Mouse (Mus musculus): ENCODE measurements at regions not wholly inside any gene's neighbourhood (a gene's known extent, or its start where the extent isn't known, plus 50 kb on each side); places are given as distances from the start of the nearest gene placed in this dataset.

DNA sequence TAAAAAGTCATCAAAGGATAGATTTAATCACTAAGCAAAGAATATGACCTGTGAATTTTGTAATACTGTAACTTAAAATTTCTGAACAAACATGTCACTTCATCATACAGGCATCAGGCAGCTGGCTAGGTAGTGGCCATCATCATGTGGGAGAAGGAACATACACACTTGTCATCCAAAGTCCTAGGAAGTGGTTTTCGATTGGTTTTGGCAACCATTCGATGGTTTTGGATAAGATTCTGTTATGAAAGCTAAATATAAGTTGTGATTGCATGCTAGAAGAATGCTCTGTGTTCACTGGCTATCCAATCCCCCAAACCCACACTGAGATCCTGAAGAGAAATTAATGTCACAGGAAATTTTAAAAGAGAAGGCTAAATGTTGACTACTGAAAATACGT, 207.7 kb downstream of the Gm7489 start:
- TF ChIP-seq POLR2A (IDR thresholded peaks at IDR 0.05; ENCODE audit: insufficient read depth, low read depth, low read length) (no peak), EP300 (IDR thresholded peaks at IDR 0.05; ENCODE audit: insufficient read depth, low read depth, low read length) (no peak)

Measured in heart, adult 2 months (tissue).